Mouse (Mus musculus): ENCODE measurements at regions not wholly inside any gene's neighbourhood (a gene's known extent, or its start where the extent isn't known, plus 50 kb on each side); places are given as distances from the start of the nearest gene placed in this dataset.

DNA sequence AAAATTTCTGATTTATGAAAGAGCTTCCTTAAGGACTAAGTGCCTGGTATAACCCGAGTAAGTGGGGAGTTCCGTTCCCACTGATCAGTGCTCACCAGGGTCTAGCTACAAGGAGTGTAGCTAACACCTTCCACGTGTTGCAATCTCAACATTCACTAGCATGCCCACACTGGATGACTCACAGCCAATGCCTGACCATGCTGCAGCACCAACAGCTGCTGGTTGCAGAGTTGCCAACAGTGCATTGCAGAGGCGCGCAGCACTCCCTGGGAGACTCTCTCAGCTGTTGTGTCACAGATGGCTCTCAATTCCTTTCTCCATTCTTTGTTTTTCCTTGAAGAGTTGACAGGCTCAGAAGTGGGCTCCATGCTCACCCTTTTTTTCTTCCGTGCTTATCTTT lies 787.5 kb upstream of the Tenm3 start:
- intact Hi-C loops (cut with DNase I) = no loop called here
- peak; percentile 24 to 31 for DNase-seq (ENCODE audit: low spot score in 2 of 2)

DNA sequence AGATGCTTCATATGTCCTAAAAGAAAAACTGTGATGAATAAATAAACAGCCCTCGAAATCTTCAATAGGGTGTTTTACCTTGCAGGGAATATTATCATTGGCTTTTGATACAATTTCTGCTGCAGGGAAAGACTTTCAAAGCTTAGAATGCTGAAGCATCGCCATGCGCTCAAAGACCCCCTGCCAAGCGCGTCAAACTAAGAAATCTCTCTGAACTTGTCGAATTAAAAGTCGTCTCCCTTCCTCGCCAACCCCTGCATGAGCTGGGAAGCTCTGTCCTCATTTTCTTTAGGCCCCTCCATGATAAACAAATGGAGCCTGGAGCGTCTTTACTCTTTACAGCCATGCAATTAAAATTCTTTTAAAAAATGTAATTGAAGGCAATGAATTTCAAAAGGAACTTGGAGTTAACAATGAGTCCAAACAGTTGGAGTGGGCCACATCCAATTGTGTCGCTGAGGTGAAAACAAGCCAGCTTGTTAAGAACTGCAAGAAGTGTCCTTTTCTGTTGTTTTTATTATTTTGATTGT lies 784.3 kb upstream of the Tenm3 start:
- DNase-seq (ENCODE audit: low spot score in 2 of 2) = no peak
- intact Hi-C loops (cut with DNase I) = no loop called here

DNA sequence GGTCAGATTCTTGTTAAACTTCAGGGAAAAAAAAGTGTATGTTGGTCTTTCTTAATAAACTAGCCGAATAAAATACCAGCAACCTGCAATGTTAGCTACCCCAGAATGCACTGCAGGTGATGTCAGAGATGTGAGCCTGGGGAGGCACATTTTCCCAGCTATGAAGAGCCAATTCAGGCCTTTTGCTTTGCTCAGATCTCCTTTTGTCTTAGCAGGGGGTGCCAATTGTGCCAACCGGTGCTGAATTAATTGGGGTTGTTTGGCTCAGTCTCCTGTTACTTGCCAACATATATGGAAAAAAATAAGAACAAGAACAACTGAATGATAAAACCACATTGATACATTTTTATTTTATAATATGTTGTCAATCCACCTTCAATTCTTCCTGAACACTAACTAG lies 751.8 kb upstream of the Tenm3 start:
- intact Hi-C loops (cut with DNase I) = no loop called here
- no peak for DNase-seq (ENCODE audit: low spot score in 2 of 2)

DNA sequence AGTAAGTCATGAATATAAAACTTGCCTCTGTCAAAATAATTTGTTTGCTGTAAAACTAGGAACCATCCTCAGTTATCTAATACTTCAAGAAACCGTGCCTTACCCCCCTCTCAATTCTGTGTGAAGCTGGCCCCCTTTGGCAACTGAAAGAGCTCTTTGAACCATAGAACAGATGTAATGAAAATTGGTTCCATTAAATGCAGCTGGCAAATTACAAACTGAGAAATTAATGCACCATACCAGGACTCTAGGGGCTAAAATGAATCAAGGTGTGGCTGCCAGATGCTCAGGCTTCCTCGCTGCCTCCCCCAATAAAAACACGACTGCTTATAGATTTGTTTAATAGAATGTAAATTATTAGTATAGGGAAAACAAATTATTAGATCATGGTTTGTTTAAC lies 723.7 kb upstream of the Tenm3 start:
- DNase-seq (ENCODE audit: low spot score in 2 of 2) = no peak
- intact Hi-C loops (cut with DNase I) = no loop called here

DNA sequence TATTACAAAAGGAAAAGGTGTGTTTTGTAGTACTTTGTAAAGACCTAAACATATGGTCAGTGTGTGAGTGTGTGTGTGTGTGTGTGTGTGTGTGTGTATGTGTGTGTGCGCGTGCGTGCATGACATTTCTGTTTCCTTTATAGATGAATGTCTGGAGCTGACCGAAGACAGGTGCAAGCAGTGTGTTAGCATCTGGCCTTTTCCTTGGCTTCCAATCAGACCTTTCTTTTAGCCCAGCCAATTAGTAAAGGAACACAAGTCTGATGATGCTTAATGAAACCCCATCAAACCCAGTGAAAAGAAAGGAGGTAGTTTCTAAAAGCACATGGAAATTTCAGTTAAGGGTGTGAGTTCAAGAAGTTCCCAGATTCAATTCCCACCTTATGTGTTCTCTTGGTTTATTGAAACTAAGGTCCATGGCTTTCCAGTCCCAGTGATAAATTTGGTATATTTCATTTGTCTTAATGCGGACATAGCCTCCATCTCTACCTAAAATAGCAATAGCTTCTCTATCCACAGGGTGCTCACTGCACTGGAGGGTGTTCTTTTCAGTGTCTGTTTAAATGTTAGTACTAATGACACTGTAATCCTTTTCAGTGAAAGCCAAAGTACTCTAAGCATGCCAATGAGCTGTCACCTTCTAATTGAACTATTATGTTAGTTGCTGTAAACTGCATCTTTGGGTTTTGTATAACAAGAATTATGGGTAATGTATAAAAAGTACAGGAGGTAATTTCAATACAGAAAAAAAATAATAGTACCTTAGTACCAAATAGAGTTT lies 719.9 kb upstream of the Tenm3 start:
- intact Hi-C loops (cut with DNase I) = no loop called here
- DNase-seq (ENCODE audit: low spot score in 2 of 2) = no peak

DNA sequence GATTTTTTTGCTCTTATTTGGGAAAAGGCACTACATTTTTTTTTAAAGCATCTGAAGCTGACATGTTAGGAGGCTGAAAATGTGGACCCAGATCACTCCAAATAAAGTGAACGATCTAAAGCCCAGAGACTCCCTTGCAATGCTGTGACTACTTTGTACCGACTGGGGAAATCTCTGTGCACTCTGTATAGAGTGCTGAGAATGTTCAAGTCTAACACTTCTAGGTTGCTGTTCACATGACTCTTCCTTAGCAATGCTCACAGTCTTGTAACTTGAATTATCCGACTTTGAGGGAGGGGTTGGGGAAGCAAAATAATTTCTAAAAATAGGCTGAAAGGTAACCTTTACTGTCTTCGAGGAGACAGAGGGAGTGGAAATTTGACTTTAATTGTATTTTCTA lies 719.2 kb upstream of the Tenm3 start:
- intact Hi-C loops (cut with DNase I) = no loop called here

DNA sequence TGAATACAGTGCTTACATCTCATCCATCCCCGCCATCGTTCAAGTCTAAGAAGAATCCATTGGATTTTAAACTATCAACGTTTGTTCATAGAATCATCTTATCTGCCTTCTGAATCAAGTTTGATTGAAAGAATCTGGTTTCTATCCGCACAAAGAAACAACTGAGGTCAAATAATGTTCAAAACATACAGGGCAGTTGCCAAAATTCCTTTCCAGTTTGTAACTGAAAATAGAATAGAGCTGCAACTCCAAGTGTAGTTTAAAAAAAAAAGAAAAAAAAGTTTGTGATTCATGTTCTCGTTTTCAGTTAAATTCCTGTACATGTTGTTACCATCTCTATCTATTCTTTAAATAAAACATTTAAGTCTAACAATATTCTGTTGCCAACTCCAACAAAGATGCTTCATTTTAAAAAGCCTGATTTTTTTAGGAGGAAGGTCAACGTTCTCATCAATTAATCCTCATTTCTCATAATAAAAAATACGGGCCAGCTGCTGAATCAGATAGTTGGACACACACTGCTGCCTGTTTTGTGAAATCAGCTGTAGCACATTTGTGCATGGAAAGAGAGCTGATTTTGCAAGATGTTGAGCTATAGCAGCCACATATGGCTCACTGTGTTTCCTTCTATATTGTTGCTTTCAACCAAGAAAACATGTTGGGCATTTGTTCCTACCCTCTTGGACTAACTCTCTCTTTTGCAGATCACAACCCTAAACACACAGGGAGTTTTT lies 712.1 kb upstream of the Tenm3 start:
- intact Hi-C loops (cut with DNase I) = no loop called here
- DNase-seq (ENCODE audit: low spot score in 2 of 2) = no peak

More for the DNA sequence above, 719.2 kb upstream of the Tenm3 start:
- no peak for DNase-seq (ENCODE audit: low spot score in 2 of 2)

DNA sequence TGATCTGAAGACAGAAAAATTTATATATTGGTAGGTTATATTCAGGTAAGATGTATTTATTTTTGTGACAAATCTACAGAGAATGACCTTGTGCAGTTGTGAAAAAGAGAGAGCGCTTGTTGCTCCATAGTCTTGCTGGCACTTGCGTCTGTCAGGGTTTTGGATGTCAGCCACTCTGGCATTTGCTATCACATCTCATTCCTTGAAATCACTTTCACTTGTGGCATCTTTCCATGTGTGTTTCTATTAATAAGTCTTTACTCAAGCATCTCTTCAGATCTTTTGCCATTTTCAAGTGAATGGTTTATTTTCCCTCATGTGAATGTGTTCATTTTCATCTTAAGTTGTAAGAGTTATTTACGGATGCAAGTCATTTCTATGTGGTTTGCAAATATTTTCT lies 709.4 kb upstream of the Tenm3 start:
- DNase-seq (ENCODE audit: low spot score in 2 of 2) = no peak
- intact Hi-C loops (cut with DNase I) = no loop called here

DNA sequence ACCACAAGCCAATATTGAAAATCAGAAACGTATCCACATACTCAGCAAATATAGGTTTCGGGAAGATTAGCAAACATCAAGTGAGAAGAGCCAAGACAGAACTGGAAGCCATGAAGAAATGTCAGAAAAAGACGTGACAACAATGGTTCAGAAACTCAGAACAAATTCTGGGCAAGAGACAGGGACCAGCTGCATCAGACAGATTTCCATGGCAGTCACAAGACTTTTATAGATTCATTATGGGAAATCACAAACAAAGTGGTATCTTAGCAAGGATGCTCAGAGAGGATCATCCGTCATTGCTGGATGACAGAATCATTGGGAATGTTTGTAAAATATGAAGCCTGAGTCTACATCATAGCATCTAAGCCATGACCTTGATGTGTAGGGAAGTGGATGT lies 699.6 kb upstream of the Tenm3 start:
- DNase-seq (ENCODE audit: low spot score in 2 of 2) = no peak
- intact Hi-C loops (cut with DNase I) = no loop called here

DNA sequence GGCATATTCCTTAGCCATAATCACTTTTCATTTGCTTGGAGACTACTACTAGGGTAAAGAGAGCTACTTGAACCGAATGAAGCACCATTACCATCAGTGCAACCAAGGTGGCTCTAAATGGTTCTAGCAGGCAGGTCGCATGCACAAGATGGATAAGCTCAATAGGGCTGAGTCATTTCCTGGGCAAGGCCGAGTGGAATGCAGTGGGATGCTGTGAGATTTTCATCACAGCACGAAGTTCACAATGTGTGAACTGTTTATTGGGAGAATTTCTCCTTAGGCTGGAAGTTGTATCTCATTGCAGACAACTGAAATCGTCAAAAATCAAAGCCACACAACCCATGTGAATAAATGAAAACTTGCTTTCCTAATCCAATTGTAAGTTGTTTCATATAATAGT lies 697.6 kb upstream of the Tenm3 start:
- intact Hi-C loops (cut with DNase I) = no loop called here
- DNase-seq (ENCODE audit: low spot score in 2 of 2) = no peak

DNA sequence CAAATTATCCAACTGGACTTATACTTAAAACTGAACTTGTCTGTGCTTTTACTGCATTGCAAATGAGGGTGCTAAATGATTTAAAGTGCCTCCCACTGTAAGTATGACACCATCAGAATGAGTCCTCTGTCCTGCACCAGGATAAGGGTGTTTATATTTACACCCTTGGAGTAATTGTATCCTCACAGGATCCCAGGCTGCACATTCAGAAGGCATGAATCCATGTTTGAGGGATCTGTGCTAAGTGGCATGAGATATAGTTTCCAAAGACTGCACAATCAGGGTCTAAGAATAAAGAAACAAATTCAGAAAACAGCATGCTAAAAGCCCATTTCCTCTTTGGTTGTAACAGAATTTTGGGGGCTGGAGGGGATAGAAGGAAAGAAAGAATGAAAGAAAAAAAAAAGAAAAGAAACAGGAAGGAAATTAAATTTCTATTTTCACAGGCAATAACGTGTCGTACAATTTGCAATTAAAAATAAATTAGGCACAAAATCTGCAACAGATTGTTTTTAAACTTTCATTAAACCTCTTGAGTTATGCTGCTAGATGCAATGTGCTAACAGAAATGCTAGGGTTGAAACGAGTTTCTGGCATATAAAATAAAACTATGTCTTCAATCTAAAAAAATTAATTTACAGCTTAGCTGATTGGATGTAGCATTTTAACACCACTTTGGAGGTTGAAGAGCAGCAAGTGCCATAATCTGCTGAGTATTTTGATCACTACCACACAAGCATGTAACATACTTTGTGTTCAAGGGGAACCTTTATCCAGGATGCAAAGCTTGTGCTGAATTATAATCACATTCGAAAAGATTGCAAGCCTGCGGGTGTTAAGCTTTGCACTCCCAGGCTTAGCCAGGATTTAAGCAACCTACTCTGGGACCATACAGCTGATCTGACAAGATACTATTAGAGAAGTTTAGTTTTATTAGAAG lies 689.9 kb upstream of the Tenm3 start:
- intact Hi-C loops (cut with DNase I) = no loop called here
- DNase-seq (ENCODE audit: low spot score in 2 of 2) = no peak

DNA sequence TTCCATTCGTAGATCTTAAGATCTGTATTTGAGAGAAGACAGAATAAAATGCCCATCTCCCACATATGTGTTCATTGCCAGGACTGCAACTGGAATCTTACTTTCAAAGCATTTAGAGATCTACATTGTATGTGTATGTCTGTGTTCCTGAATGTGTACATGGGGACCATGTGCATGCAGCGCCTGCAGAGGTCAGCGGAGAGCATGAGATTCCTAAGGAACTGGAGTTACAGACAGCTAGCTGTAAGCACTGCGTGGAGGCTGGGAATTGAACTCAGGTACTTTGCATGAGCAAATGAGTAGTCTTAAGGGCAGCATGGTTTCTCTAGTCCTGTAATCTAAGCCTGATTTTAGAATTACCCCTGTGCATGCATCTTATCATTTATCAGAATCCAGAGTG lies 685.5 kb upstream of the Tenm3 start:
- intact Hi-C loops (cut with DNase I) = no loop called here

DNA sequence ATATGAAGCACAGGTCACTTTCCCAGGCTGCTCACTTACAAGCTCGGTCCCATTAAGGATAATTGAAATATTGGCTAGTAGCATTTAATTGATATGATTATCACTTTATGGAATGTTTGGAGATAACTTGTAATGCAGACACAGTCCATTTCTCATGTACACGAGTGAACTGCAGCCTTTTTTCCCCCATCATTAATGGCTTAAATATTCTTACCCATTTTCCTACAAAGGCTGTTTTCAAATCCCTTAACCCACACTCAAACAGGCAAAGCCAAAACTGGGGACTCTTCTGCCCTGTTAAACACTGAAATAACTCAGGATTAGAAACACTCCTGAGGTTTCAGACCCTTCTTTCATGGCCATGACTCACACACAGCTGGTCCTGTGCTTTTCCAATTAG lies 649.2 kb upstream of the Tenm3 start:
- intact Hi-C loops (cut with DNase I) = no loop called here
- DNase-seq (ENCODE audit: low spot score in 2 of 2) = no peak

More for the DNA sequence above, 685.5 kb upstream of the Tenm3 start:
- no peak for DNase-seq (ENCODE audit: low spot score in 2 of 2)

DNA sequence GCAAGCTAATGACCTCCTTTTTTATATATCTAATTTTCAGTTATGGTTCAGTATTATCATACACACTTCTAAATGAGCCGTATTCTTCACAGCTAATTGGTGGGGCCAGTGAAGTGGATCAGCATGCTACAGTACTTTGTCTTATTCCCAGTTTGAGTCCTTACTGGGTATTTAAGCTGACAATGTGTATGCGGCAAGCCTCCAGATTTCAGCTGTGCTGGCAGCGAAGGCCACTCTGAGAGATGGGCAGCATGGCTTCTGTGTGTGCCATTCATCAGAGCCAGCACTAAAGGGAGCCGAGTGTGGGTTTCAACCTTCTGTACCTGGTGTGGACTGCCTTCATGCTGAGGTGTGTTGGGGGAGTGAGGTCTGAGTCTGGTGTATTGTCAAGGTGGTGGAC lies 641.5 kb upstream of the Tenm3 start:
- intact Hi-C loops (cut with DNase I) = no loop called here
- DNase-seq (ENCODE audit: low spot score in 2 of 2) = no peak

DNA sequence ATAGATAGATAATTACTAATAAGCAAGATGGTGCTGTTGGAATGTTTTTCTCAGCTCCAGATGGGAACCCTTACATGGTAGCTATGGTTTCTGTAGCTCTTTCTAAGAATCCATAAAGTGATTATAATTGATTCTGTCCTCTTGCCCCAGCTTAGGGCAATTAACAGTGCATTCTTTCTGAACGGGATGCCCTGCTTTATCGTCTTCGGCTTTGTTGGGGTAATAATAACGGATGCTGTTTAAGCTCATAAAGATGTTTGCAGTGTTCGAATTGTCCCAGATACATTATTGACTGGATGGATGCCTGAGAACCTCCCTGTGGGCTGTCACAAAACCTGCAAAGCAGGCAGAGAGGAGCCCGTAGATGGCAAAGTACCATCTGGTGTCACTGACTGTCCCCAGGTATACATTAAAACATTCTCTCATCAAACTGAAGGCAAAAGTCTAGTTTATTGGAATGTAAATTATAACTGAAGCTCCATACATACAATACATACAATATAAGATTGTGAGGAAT lies 637.8 kb upstream of the Tenm3 start:
- DNase-seq (ENCODE audit: low spot score in 2 of 2) = no peak
- intact Hi-C loops (cut with DNase I) = no loop called here

DNA sequence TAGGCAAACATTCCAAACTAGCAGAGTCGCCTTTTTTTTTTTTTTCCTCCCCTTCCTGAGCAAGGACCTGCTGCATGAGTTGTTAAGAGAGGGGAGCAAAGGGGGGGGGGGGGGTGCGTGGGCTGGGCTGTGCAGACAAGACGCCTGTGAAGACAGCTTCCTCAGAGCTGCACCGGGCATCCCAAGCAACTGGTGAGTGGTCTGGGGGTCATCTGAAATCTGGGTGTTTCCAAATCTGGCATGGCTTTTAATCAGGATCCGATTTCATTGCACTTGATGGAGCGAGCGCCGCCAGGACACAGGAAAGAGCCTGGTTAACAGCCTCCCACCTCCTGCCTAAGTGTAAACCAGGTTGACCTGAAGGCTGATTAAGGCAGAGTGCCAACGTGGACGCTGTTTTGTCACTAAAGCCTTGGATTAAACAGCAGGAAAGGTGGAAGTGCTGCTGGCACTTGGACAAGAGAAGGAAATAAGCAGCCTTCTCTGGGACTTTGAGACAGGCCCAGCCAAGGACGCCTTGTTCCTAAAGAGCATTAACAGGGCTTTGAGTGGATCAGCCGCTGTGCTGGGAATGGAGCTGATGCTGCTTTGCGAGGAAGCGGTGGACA lies 622.3 kb upstream of the Tenm3 start:
- intact Hi-C loops (cut with DNase I) = no loop called here
- DNase-seq (ENCODE audit: low spot score in 2 of 2) = no peak

DNA sequence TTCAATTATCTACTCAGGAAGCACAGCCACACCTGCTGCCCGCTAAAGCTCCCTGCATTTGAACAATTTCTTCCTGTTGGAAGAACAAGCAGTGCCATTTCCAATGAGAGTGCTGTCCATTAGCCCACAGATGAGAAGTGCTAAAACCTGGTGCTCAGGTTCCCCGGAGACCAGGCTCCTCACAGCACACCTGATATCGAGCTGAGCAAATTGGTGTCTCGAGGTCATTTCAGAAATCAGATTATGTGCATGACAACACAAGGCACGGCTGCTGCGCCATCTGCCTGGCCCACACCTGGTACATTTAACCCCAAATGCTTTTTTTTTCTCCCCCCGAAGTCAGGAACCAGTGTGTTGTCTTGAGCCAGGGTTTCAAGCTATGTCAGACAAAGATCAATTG lies 621.3 kb upstream of the Tenm3 start:
- DNase-seq (ENCODE audit: low spot score in 2 of 2) = no peak
- intact Hi-C loops (cut with DNase I) = no loop called here

DNA sequence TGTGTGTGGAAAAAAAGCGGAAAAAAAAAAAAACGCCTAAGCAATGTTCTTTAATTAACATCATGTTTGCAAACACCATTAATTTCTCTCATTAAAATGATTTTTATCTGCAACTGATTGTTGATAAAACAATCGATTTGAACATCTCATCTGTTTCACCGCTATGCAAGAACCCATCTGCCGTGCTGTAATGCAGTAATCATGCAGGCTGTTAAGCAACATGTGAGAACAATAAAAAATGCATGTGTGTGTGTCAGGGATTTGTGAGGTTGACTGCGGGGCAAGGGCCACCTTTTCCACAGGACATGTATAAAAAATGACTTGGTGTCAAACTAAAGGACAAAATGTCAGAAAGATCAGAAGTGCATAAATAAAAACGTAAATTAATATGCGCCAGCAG lies 618.9 kb upstream of the Tenm3 start:
- DNase-seq (ENCODE audit: low spot score in 2 of 2) = no peak
- intact Hi-C loops (cut with DNase I) = no loop called here

DNA sequence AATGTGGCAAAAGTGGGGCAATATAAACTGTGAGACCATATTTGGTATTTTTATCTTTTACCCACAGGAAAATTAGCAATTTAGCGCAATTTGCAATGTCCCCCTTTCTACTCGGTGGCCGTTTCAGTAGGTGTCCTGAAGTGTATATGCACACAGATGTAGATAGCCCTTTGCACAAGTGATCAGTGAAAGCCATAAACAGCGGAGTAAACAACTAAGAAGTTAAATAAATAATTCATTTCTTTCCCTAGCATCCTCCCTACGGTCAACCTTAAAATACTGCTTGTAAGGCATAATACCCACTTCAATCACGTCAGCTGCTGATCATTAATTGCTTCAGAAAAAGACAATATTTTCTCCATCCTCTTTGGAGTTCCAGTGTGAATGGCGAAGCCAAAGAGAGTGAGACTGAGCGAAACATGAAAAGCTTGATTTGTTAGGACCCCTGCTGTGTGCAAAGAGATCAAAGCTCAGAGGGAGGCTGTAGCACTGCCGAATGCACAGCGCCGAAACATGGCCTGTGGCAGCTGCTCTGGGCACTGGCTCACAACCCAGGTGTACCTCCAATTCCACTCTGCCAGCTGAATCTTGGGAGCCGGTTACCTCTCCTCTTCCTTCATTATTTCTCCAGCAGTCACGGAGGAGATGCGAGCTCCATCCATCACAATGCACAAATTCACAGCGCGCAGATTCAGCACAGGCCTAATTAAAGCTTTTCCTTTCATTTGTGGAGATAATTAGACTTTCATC lies 618.1 kb upstream of the Tenm3 start:
- DNase-seq (ENCODE audit: low spot score in 2 of 2) = no peak
- intact Hi-C loops (cut with DNase I) = no loop called here

Data from left cerebral cortex, postnatal 36 days (tissue).